Comparison of ENCODE assay signal across 8 mouse cellular contexts in the genomic region with DNA sequence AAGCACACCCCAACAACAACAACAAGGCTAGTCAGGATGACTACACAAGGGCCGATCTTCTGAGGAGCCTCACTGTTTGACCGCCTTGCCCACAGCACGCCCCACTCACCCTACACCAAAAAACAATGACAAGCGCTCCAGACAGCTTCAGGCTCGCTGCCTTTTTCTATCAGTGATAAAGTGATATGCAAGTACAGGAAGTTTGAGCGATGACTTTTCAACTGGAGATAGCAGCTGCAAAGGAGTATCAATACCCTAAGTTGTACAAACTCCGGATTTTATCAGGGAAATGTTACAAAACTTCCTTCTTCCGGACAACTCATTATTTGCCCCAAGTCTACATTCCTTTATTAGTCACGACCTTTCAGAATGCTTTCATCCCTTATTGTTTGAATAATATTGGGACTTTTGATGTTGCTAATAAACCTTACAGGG. TPM values are rescaled to one million over a fixed set of nuclear protein-coding genes. Genes with fewer than 3 reads are reported as not detected.
DNase-seq lines count a peak whose midpoint lies in the region; ATAC-seq and TF ChIP-seq lines count a peak whose summit lies in the region.

No protein-coding gene starts in this region.

- H3K9ac ChIP-seq in heart, embryonic 16.5 days (ENCODE audit: low read length), result peak overlapping the region; percentile 90
- peak overlapping the region; percentile 96 for H3K9ac ChIP-seq in liver, postnatal 0 days (replicated peaks)

- no peak for ATAC-seq in heart, embryonic 16.5 days (replicated peaks; ENCODE audit: extremely low read depth, insufficient read depth, low FRiP score)
- ATAC-seq in liver, postnatal 0 days, result no peak

- TF ChIP-seq CTCF in liver, postnatal 0 days (IDR thresholded peaks at IDR 0.05; ENCODE audit: low read depth), result no peak

- H3K27ac ChIP-seq in heart, embryonic 16.5 days (ENCODE audit: low read length), result no peak overlapping the region
- peak overlapping the region; percentile 97 for H3K27ac ChIP-seq in liver, postnatal 0 days (ENCODE audit: low read depth)

- H3K36me3 ChIP-seq in heart, embryonic 16.5 days (ENCODE audit: control insufficient read depth, insufficient read depth), result 0 out of 2 replicates have a peak, but pooled peaks cover 6% of the 10 kb centered on the region
- no peaks in the 10 kb centered on the region; the same call in 1 of the 2 replicates for H3K36me3 ChIP-seq in liver, postnatal 0 days (replicated peaks; ENCODE audit: insufficient read depth, low read length)

- no peaks in the 10 kb centered on the region; the same call in 1 of the 2 replicates for H3K9me3 ChIP-seq in heart, embryonic 16.5 days (replicated peaks; ENCODE audit: control insufficient read depth, low read length)
- H3K9me3 ChIP-seq in liver, postnatal 0 days (ENCODE audit: low read length), result no peaks in the 10 kb centered on the region

- no peak for TF ChIP-seq EP300 in liver, postnatal 0 days (IDR thresholded peaks at IDR 0.05; ENCODE audit: low read depth)

- H3K27me3 ChIP-seq in heart, embryonic 16.5 days (ENCODE audit: control insufficient read depth, insufficient read depth, low read length), result no peaks in the 10 kb centered on the region
- H3K27me3 ChIP-seq in liver, postnatal 0 days (ENCODE audit: insufficient read depth, low read length), result no peaks in the 10 kb centered on the region

- H3K4me3 ChIP-seq in heart, embryonic 16.5 days (ENCODE audit: low read length), result peak overlapping the region; percentile 72
- H3K4me3 ChIP-seq in liver, postnatal 0 days (ENCODE audit: low read depth, low read length), result peak overlapping the region; percentile 94

- peak overlapping the region; percentile 90 for H3K4me2 ChIP-seq in heart, embryonic 16.5 days (ENCODE audit: low read depth, low read length)
- peak overlapping the region; percentile 74 for H3K4me2 ChIP-seq in liver, postnatal 0 days (ENCODE audit: low read depth, low read length)

- peaks cover 10% of the 10 kb centered on the region for H3K4me1 ChIP-seq in heart, embryonic 16.5 days (ENCODE audit: control insufficient read depth, insufficient read depth, low read length)
- peaks cover 18% of the 10 kb centered on the region for H3K4me1 ChIP-seq in liver, postnatal 0 days (ENCODE audit: insufficient read depth)

- DNase-seq in kidney, adult 9 months, result peak; percentile 10
- DNase-seq in kidney, adult 18-20 months, result no peak
- peak; percentile 16 for DNase-seq in T-cell, adult 2 months (ENCODE audit: low spot score)
- peak; percentile 20 for DNase-seq in liver, postnatal 0 days
- DNase-seq in retina, postnatal 1 day, result no peak
- no peak for DNase-seq in adrenal gland, postnatal 36 days
- no peak for DNase-seq in frontal cortex, adult 2 months (ENCODE audit: extremely low spot score in 1 of 2, low spot score in 1 of 2)

- 16% methylated on average over 9 of the region's 9 CpGs for WGBS in heart, embryonic 16.5 days
- WGBS in liver, postnatal 0 days (ENCODE audit: insufficient replicate concordance), result 9% methylated on average over 9 of the region's 9 CpGs

RNA-seq across cellular contexts. Expression of gene Chic2, which starts 1.5 kb away (rescaled TPM):
- polyA plus RNA-seq in heart, embryonic 16.5 days (2015; fragmentation: Nextera tagmentation; extraction: Ambion mirVana), result 21.6 and 21.9 TPM in 2 replicates
- 27.8 and 32.8 TPM in 2 replicates for polyA plus RNA-seq in liver, postnatal 0 days (2015; fragmentation: Nextera tagmentation; extraction: Ambion mirVana)
- 10 to 100 TPM; 29.3 to 35.6 TPM for total RNA-seq in adrenal gland, postnatal 36 days (2021)
- 17.6 and 18.6 TPM in 2 replicates for polyA plus RNA-seq in frontal cortex, adult 2 months (2012; rRNA removed)

RNA-seq across cellular contexts. Expression of gene Gsx2, which starts 32.4 kb away (rescaled TPM):
- not detected in 2 replicates for polyA plus RNA-seq in heart, embryonic 16.5 days (2015; fragmentation: Nextera tagmentation; extraction: Ambion mirVana)
- polyA plus RNA-seq in liver, postnatal 0 days (2015; fragmentation: Nextera tagmentation; extraction: Ambion mirVana), result not detected in 2 replicates
- not detected for total RNA-seq in adrenal gland, postnatal 36 days (2021)
- 0.23 and 0.48 TPM in 2 replicates for polyA plus RNA-seq in frontal cortex, adult 2 months (2012; rRNA removed)

Comparison
In these comparisons a context has a peak if more than half of its experiments do, and no peak if none do; other contexts are left out.
1. DNase-seq: peak in kidney, adult 9 months (single experiment), T-cell, adult 2 months (single experiment) and liver, postnatal 0 days (single experiment); none in kidney, adult 18-20 months (single experiment), retina, postnatal 1 day (single experiment), adrenal gland, postnatal 36 days (0 of 2) and frontal cortex, adult 2 months (0 of 2).